Mouse (Mus musculus) ovary, postnatal 14 days (tissue): ENCODE data around the gene Gtf2i.

Source experiments
- DNase-seq: peaks from one replicate; pipeline ENCODE4 v3.0.0; 2022; ENCODE audit warnings: low spot score

The Gtf2i gene

DNA sequence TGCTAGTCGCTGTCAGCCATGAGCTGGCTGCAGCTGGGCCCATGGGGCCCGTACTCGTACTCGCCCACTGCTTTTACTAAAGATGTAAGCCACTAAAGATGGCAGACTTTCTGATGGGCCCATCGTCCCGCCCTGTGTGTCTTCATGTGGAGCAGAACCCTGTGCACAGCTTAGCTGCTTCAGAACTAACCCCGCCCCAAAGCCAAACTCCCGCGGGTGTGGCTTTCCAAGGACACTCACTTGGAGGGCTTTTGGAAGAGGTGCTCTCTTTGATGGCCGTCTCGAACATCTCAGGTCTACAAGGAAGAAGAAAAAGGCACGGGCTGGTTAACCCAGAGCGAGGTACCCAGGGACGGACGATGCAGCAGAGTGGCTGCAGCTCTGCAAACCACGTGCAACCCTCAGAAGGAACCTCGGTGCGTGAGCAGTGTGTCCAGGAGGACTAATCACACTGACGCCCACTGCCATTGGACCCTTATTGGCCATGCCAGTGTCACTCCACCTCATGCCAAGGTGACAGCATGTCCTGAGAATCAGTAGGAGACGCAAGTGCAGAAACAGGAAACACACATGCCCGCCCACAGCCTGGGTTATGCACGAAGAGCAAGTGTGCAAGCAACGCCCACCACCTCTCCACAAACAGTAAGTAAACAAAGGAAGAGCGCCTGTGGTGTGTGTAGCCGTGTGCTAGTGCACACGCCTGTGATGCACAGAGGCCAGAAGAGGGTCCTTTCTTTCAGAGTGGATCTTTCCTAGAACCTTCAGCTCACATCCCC is 70.7 kb downstream of the Gtf2i start:
- no peak for DNase-seq

DNA sequence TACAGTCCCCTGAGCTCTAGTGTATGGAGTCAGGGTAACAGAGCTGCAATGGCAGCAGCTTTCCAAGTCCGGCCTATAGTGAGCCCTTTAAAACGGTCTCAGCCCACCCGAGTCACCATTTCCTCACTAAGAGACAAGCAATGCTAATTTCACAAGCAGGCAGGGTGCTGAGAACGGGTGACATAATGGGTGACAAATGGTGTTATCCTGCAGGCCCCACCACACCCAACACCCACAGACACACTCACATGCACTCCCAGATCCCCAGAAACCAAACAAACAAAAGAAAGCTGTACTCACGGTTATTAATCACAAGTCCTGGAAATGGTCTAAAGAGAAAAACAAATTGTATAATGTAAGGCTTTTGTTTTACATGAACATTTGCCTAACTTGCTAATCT is 72.7 kb downstream of the Gtf2i start:
- no peak for DNase-seq

DNA sequence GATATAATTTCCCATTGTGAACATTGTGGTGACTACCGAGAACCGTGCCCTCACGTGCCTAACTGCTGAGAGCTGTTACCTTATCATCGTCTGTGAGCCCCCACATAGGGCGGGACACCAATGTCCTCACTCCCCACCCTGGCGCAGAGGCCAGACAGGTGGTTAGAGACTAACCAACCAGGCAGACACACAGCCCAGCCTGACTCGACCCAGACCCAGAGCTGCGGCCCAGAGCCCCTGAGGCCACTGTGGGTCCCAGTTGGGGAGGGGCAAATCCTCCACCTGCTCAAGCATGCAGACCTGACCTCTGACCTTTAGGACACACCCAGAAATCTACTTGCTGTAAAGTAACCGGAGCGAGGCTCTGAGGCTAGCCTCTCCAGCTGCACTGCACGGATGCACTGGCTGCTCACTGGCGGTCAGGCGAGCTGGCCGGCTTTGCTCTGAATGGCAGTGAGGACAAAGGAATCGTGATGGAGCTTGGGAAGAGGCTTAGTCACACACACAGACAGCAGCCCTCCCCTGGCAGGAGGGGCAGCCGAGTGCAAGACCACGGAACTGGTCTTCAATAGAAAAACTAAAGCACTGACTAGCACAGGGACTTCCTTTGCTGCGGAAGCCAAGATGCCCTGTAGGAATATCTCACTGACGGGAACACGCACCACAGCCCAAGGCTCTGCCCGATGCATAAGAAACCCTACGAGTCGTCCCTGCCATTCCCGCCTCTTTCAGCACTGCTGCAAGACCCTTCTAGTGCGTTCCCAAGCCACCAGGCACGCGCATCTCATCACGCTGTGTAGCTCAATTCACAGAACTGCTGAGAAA is 76.4 kb downstream of the Gtf2i start:
- no peak for DNase-seq

DNA sequence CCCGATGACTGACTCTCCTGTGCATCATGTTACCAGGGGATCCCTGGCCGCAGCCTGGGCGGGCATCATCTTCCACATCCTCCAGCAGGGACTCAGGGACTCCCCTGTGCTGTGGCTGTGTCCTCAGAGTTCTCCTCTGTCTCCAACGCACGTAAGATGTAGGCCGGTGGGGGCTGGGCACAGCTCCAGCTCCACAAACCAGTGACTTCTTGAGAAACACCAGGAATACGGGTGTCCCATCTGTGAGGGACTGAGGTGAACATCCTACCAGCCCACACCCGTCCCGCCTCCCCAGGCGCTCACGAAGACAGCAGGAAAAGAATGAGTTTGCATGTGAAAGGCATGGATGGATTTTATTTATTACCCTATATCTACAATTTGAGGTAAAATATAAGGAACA is 77.1 kb downstream of the Gtf2i start:
- no peak for DNase-seq

DNA sequence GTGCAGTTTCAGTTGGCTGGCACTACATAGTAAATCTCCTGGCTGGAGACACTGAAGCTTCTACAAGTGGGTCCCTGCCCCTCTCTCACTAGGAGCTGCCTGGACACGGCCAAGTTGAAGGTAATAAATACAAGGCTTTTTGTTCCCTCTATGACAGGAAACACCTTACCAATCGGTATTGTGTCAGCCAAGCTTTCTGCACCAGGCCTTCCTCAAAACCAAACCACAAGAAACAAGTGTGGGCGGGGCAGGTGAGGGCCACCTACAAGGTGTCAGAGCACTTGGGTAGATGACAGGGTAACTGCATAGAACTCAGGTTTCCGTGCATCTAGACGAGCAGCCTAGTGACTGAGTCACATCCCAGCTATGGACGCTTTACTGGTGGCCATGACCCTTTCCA is 77.8 kb downstream of the Gtf2i start:
- no peak for DNase-seq

DNA sequence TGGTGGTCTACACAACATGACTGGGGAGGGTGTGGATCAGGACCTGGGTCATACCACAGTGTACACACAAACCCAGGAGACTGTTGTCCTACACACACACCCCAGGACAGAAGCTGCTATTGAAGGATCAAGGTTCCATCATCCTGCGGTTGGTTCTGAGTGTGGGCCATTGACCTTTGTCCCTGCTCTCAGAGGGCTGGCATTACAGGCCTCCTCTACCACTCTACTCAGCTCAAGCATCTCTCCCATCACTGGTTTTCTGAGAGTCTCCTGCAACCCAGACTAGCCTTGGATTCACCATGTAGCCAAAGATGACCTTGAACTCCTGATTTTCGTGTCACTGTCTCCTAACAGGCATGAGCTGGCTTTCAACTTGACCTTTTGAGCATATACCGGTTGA is 78.3 kb downstream of the Gtf2i start:
- no peak for DNase-seq

DNA sequence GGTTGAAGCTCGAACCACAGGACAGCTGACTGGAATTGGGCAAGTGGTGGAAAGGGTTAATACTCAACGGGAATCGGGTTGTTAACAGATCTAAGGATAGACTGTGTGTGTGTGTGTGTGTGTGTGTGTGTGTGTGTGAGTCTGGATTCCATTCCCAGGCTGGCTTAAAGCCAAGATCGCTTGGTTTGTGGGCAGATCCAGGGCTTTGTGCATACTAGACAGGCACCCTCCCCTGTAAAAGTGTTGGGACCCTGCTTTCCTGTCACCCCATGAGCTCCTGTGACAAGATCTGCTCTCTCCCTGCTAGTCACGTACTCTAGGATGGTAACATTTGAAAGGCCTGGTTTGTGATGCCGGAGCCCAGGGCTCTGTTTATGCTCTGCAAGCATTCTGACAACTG is 79.4 kb downstream of the Gtf2i start:
- DNase-seq, result peak; percentile 46

DNA sequence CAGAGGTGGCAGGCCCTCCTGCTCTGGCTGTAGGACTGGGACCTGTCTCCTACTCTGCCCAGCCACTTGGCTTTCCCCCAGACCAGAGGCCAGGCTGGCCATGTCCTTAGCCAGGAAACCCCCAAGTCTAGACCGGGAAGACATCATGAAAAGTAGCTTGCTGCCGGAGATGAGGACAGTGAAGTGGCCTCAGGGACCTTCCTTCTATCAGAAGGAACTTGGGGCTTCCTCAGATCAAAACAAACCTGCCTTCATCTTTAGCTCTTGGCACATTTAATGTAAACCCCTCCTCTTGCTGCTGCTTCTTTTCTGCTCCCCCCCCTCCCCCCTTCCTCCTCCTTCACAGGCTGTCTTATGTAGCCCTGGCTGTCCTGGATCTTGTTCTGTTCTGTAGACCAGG is 80.4 kb downstream of the Gtf2i start:
- DNase-seq, result no peak

DNA sequence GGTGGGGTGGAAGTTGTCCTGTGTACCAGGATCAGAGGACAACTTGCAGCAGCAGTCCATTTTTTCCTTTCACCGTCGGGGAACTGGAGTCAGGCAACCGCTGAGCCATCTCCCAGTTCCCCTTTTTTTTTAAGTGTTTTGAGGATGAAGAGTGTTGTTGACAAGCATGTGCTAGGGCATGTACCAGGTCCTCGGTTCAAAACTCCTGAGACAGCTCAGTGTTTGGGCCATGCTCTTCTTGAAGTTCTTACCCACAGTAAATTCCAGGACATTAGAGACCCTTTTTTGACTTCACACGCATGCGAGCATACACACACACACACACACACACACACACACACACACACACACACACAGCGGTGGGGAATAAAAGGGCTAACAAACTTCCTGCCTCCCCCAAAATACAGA is 81.3 kb downstream of the Gtf2i start:
- no peak for DNase-seq

DNA sequence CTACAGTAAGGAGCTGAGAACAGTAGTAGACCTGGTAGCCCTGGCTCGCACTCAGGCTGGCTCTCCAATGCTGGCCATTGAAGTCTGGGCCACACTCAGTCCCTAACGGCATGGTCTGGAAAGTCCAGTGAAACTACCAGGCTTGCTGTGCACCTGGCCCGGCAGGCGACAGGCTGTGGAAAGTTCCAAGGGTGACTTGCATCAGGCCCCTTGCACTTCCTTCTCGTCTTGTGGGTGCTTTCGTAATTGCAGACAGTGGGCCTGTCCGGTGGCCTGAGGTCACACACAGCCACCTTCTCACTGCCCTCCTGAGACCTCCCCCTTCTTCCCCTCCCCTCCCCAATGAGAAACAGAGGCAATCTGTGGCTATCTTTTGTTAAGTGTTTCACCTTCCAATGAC is 82.0 kb downstream of the Gtf2i start:
- DNase-seq, result no peak

DNA sequence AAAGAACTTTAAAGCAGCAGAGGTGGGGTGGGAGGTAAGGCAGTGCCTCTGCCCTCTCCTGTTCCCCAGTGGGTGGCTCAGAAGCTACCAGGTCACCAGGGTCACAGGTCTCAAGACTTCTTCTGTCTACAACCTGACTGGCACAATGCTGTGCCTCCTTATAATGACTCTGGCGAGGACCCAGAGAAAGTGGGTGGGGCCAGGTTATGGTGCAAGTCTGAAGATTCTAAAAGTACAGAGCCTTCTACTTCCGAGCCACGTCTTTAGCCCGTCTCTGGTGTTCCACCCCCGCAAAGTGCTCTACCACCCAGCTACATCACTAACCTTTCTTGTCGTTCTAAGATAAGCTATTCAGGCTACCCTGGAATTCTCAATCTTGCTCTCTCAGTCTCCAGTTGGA is 82.4 kb downstream of the Gtf2i start:
- no peak for DNase-seq

DNA sequence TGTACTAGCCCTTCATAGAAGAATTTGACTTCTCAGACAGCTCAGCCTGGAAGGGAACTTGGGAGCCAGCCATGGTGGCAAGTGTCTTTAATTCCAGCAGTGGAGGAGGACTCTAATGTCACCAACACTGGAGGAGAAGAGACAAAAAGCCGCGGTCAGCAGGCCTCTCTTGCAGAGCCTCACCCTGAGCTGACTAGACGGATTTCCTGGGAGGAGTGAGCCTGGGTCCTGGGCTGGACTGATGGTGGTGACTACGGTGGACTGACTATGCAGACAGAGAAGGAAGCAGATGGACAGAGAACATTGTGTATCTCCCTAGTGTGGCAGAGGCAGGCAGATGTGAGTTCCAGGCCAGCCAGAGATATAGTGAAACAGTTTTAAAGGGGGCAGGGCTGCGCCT is 83.2 kb downstream of the Gtf2i start:
- no peak for DNase-seq

DNA sequence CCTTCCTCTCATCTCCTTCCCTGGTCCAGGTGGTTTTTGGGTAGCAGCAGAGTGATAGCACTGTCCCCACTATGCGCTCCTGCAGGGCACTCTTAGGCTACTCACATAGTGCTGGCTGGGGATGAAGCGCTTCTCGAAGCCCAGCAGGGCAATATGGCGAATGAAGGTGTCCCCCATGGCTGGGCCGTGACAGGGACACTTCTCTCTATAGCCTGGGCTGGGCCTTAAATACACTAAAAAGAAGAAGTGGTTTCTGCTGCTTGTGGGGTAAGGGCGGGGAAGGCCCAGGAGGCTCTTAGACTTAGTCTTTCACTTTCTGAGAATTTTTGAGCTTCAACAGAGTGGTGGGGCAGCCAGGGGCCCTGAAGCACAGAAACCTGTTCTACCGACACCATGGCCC is 85.2 kb downstream of the Gtf2i start, which contains the start of gene Ncf1:
Ncf1 (minus strand) TSS at position 235 of the 400 bp plus-strand sequence.
- no peak for DNase-seq

DNA sequence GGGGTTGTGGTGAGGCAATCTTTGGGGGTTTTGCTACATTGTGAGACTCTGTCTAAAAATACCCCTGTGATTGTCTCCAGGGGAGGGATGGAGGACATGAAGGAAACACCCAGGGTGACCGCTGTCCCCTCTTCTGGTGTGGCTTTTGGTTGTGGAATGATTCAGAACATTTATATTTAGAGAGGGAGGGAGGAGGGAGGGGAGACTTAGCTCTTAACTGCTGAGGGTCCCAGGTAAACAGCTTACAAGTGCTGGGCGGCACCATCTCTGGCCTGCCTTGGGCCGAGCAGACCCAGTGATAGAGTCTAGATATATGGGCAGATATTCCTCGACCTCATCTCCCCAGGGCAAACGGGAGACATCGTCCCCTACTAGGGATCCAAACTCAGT is 86.3 kb downstream of the Gtf2i start:
- no peak for DNase-seq

DNA sequence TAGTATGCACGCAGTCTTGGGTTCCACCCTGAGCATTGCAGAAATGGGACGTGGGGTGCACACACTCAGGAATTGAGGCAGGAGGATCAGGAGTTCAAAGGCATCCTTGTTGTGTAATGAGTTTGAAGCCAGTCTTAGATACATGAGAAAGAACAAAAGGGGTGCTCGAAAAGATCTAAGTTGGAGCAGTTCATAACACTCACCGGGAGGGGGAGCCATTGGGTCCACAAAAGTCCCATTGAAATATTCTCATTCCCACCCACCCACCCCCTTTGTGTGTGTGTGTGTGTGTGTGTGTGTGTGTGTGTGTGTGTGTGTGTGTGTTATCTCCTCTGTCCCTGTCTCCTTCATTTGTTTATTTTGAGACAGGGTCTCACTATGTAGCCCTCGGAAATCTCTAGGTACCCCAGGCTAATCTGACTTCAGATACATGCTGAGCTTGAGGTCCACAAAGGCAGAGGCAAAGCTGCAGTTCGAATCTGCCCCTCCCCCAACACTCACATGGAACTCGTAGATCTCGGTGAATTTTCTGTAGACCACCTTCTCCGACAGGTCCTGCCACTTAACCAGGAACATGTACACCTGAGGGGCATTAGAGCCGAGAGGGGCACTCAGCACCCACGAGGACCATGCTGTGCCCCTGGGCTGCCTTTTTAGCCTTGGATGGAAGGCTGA is 86.8 kb downstream of the Gtf2i start:
- DNase-seq, result no peak

DNA sequence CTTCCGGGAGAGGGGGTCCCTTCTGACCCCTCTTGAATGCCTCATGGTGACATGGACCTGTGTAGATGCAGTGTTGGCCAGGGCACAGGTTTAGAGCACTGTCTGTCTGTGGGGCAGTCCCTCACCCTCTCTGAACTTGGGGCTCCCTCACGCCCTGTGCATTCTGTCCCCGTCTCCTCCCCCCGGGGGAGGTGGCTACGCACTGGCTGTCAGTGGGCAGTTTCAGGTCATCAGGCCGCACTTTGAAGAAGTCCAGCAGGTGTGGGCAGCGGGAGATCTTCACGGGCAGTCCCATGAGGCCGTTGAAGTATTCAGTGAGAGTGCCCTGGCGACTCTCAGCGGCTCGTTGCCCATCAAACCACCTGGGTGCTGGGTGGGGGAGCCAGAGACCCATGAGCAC is 87.6 kb downstream of the Gtf2i start:
- DNase-seq, result no peak

DNA sequence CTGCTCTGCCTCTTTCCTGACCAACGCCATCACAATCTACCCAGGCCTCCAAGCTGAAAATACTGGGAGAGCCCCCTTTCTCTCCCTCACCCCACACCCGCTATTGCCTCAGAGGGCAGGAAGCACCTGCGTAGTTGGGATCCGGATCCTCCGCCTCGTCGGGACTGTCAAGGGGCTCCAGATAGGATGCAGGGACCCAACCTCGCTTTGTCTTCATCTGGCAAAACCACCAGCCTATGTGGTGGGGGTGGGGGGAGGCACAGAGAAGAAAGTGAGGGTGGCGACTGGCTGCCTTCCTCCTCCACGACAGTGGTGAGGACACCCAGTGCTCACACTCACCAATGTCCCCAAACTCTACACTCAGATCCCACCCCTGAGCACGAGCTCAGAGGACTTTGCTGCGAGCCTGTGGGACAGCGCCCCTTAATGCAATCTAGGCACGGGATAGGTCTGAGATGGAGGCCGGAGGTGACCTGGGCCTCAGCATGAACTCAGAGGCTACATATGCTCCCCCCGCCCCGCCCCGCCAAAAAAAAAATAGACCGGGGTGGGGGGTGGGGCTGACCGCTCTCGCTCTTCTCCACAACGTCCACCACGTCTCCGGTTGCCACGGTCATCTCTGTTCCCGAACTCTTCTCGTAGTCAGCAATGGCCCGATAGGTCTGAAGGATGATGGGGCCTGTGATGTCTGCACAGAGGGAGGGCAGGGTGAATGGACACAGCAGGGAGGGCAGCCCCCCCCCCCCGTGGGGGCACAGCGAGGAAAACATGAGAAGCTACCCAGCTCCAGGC is 89.3 kb downstream of the Gtf2i start:
- DNase-seq, result no peak

DNA sequence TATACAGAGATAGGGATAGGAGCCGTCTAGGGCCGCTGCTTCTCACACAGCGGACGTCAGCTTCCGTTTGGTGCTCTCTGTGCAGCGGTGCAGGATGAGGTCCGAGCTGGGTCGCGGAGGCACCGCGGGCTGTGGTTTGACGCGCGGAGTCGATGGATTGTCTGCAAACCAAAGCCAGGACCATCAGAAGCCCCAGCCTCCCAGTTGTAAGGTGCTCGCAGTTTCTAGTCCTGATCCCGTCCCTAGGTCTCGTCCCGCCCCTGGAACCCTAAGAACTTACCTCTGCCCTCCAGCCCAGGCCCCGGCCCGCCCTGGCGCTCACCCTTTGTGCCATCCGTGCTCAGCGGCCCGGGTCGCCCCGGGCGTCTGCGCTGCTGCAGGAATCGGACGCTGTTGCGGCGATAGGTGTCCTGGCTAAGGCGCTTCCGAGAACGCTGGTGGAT is 92.8 kb downstream of the Gtf2i start:
- no peak for DNase-seq

DNA sequence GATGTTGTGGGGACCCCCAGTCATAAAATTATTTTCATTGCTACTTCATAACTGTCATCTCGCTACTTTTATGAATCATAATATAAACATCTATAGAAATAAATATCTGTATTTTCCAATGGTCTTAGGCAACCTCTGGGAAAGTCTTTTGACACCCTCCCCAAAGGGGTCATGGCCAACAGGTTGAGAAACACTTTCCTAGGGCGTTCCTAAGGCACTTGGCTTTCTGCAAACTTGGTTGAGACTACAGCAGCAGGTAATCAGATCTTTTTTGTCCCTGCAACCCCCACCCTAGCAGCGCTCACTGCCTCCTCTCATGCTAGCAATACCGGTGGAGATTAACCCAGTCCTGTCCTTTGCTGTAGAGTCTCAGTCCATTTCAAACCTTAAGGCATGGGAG is 93.3 kb downstream of the Gtf2i start:
- DNase-seq, result no peak

DNA sequence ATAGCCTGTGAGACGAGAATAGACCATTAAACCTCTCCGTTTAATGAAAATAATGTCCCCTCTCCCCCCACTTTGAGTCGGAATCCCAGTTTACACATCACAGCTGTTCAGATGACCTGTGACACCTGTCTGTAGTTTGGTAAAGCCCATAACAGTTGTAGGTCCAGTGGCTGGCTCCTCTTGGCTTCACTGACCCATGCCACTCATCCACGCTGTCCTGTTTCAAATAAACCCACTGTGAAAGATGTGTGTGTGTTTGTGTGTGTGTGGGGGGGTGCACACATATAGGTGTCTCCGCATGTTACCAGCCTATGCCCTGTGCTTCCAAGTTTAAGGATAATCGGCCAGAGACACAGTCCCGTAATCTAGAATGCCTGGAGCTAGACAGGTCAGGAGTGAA is 96.7 kb downstream of the Gtf2i start:
- DNase-seq, result no peak

DNA sequence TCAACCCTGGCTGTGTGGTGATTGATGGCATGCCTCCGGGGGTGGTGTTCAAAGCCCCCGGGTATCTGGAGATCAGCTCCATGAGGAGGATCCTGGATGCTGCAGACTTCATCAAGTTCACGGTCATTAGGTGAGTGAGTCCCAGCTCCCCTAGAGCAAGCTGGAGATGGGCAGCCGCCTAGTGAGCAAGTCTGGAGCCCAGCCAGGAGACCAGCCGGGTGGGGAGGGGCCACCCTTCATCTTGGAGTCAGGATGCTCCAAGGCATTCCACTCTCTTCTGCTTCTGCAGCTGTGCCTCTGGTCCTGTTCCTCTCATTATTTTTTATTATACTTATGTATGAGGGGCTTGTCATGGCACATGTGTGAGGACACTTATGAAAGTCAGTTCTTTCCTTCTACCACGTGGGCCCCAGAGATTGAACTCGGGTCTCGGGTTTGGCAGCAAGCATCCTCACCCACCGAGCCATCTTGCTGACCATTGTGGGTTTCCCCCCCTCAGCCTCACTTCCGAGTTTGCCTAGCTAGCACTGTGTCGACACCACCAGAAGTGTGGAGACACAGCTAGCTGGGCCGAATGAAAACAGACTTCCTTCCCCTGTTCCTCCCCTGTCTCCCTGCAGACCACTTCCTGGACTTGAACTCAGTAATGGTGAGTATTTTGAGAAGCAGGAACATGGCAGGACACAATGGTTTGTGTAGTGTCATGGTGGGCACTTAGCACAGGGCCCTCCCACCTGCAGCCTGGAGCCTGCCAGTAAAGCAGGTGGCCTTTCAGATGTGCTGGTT is 100.3 kb downstream of the Gtf2i start:
- no peak for DNase-seq
